Mouse (Mus musculus) intestine, postnatal 0 days (tissue): ENCODE results near the gene Cmtr2. TPM values are rescaled to one million over a fixed set of nuclear protein-coding genes. Genes with fewer than 3 reads are reported as not detected.

Experiments used
- ATAC-seq: fragments of 200-750 bp; cut with Nextera tagmentation; 2 replicates; pipeline ENCODE4 v1.8.0; 2017; ENCODE audit warnings: mild to moderate bottlenecking, moderate TSS enrichment, moderate library complexity
- H3K27ac ChIP-seq: fragments of 300-500 bp; sonication (generic); 2 replicates; pipeline ENCODE4 v1.5.1; 2014; ENCODE audit warnings: mild to moderate bottlenecking, low read depth, low read length, moderate library complexity
- H3K27me3 ChIP-seq: fragments of 300-500 bp; sonication (generic); replicated peaks from 2 replicates; pipeline ENCODE4 v1.6.1; 2014; ENCODE audit warnings: low read length, mixed read lengths; ENCODE audit not compliant: control insufficient read depth, insufficient read depth
- H3K36me3 ChIP-seq: fragments of 300-500 bp; sonication (generic); 2 replicates; pipeline ENCODE4 v1.6.1; 2014; ENCODE audit warnings: mild to moderate bottlenecking, moderate library complexity; ENCODE audit not compliant: control insufficient read depth, insufficient read depth
- H3K4me1 ChIP-seq: fragments of 300-500 bp; sonication (generic); replicated peaks from 2 replicates; pipeline ENCODE4 v1.6.1; 2014; ENCODE audit warnings: antibody characterized with exemption, low read length, mixed read lengths; ENCODE audit not compliant: control insufficient read depth, insufficient read depth
- H3K4me2 ChIP-seq: fragments of 300-500 bp; sonication (generic); replicated peaks from 2 replicates; pipeline ENCODE4 v1.6.1; 2014; ENCODE audit warnings: low read depth, mild to moderate bottlenecking, moderate library complexity
- H3K4me3 ChIP-seq: fragments of 300-500 bp; sonication (generic); 2 replicates; pipeline ENCODE4 v1.5.1; 2014; ENCODE audit warnings: low read depth, low read length
- H3K9ac ChIP-seq: fragments of 300-500 bp; sonication (generic); 2 replicates; pipeline ENCODE4 v1.6.1; 2014; ENCODE audit warnings: mild to moderate bottlenecking, low read depth, low read length
- H3K9me3 ChIP-seq: fragments of 300-500 bp; sonication (generic); 2 replicates; pipeline ENCODE4 v1.6.1; 2016; ENCODE audit warnings: mixed run types; ENCODE audit not compliant: control insufficient read depth
- CTCF ChIP-seq: sonication (generic); IDR thresholded peaks from 2 replicates; pipeline ENCODE4 v1.5.1; 2016; ENCODE audit warnings: low read depth, mild to moderate bottlenecking, control low read depth, antibody characterized with exemption, moderate library complexity
- WGBS: fragments of 180-500 bp; shearing (Covaris S2); extraction: QIAGEN DNeasy Blood & Tissue Kit; methylation state at CpG from one replicate; pipeline ENCODE4 v1.1.7; 2014; 5-methylcytosine and 5-hydroxymethylcytosine counted together
- polyA plus RNA-seq: library from polyadenylated mRNA; unstranded; fragments of >200 nt; fragmentation: Nextera tagmentation; extraction: Ambion mirVana; gene quantifications from 2 replicates; pipeline ENCODE4 v1.2.1, GENCODE M21; 2015

Gene Cmtr2
- polyA plus RNA-seq, 1 experiment from 2014 or later: 3.0 TPM

GRCm38 (mm10) chr8:110182735-110183367, 32.6 kb upstream of the Cmtr2 start:
- Histone ChIP-seq H3K27me3 (no peaks in the 10 kb centered on the region), H3K27ac (no peak overlapping the region), H3K4me1 (no peaks in the 10 kb centered on the region), H3K4me2 (no peak overlapping the region), H3K36me3 (no peaks in the 10 kb centered on the region), H3K4me3 (no peak overlapping the region), H3K9me3 (no peaks in the 10 kb centered on the region), H3K9ac (no peak overlapping the region)
- WGBS: 87% methylated on average over 11 of the region's 11 CpGs
- no peak for TF ChIP-seq CTCF
- ATAC-seq: no peak

DNA sequence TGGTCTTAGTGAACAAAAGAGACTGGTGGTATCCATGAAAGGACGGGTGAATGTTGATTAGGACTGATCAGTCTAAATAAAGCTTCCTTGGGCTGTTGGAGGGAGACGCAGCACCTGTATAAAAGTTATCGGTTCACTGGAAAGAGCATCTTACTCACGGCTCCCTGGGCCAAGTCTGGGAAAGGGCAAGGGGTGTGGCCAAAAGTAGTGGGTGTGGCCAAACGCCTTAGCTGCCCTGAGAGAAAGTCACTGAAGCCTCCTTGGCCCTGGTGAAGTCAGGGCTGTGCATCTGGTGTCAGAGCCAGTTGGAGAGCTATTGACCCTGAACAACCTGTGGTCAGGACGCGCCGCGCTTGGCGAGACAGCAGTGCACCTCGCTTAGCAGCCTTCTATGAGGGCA, 31.7 kb upstream of the Cmtr2 start:
- Histone ChIP-seq H3K27ac (no peak overlapping the region), H3K27me3 (no peaks in the 10 kb centered on the region), H3K4me2 (no peak overlapping the region), H3K9ac (no peak overlapping the region), H3K4me1 (no peaks in the 10 kb centered on the region), H3K9me3 (no peaks in the 10 kb centered on the region), H3K4me3 (no peak overlapping the region), H3K36me3 (no peaks in the 10 kb centered on the region)
- no peak for ATAC-seq
- no peak for TF ChIP-seq CTCF
- WGBS: 29% methylated on average over 11 of the region's 11 CpGs

DNA sequence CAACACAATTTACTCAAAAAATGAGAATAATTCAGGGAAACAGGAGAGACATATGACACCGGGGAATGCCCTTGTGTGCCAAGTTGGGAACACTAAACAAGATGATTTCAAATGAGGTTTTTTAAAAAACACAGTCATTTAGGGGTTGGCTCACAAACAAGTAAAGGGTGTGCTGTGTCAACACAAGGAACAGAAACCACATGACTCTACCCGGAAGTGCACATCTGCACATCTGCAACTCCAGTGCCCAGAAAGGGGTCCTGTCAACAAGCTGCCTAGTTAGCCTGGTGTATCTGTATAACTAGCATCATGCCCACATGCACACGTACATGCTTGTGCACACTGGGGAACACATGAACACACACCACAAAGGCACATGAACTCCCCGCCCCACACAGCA, 29.9 kb upstream of the Cmtr2 start:
- ATAC-seq: no peak
- Histone ChIP-seq H3K9ac (no peak overlapping the region), H3K27ac (no peak overlapping the region), H3K4me2 (no peak overlapping the region), H3K27me3 (no peaks in the 10 kb centered on the region), H3K4me3 (no peak overlapping the region), H3K4me1 (no peaks in the 10 kb centered on the region), H3K9me3 (no peaks in the 10 kb centered on the region), H3K36me3 (no peaks in the 10 kb centered on the region)
- 78% methylated on average over 4 of the region's 4 CpGs for WGBS
- TF ChIP-seq CTCF: no peak

DNA sequence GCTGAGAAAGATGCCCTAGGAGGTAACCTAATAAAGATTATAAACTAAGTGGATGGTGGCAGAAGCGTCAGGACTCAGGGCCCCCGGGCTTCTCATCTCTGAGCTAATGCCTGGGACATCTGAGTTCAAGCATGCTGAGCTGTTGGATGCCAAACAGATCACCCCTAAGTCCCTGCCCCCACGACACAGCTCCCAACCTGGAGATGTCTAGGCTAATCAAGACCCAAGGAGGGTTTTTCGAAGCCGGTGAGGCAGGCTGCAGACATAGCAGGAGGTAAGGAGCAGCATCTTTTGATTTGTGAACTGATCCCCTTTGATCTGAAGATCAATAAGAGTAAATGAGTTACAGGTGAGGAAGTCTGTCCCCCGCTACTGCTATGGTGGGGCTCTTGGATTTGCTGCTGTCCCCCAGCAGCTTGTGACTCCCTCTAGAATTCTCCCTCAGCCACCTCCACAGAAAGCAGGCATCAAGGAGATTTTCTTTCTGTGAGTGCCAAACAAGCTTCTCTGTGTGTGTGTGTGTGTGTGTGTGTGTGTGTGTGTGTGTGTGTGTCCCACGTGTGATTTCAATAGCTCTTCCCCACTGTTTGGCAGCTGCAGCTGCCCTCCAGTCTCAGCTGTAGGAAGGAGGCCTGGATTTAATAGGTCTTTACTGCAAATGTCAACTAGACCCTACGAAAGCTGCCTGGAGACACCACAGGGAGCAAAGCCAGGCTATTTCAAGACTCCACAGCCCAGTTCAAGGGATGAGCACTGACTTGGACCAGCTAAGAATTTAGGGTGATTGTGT, 26.3 kb upstream of the Cmtr2 start:
- Histone ChIP-seq H3K36me3 (no peaks in the 10 kb centered on the region), H3K4me3 (no peak overlapping the region), H3K4me1 (no peaks in the 10 kb centered on the region), H3K27me3 (no peaks in the 10 kb centered on the region), H3K9me3 (no peaks in the 10 kb centered on the region), H3K4me2 (no peak overlapping the region), H3K27ac (no peak overlapping the region), H3K9ac (no peak overlapping the region)
- 13% methylated on average over 8 of the region's 8 CpGs for WGBS
- no peak for TF ChIP-seq CTCF
- no peak for ATAC-seq

DNA sequence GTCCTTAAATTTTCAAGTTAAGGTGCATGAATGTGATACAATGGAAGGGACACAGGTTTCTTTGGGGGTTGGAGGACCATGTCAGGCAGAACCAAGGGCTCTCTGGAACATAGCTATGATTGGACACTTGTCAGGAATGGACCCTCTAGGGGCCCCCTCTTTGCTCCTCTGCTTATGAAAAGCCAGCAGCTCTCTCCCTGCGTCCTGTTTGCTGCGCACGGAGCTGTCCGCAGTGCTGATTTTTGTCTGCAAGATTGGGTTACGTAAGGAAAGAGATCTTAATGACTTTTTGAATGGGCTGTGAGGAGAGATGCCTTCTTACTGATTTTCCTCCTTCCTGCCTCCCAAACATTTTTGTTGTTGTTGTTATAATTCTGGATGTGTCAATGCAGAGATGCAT, 18.8 kb upstream of the Cmtr2 start:
- no peak overlapping the region for H3K27ac ChIP-seq

GRCm38 (mm10) chr8:110201806-110202205, 13.7 kb upstream of the Cmtr2 start:
- Histone ChIP-seq H3K36me3 (no peaks in the 10 kb centered on the region), H3K4me2 (no peak overlapping the region), H3K4me1 (no peaks in the 10 kb centered on the region), H3K27ac (no peak overlapping the region), H3K4me3 (no peak overlapping the region), H3K9me3 (no peaks in the 10 kb centered on the region), H3K9ac (no peak overlapping the region), H3K27me3 (no peaks in the 10 kb centered on the region)
- ATAC-seq: no peak
- WGBS: 33% methylated on average over 11 of the region's 11 CpGs
- TF ChIP-seq CTCF: peak; percentile 69

More for the DNA sequence above, 18.8 kb upstream of the Cmtr2 start:
- H3K9ac ChIP-seq: no peak overlapping the region
- no peak overlapping the region for H3K4me2 ChIP-seq
- no peaks in the 10 kb centered on the region for H3K9me3 ChIP-seq
- no peaks in the 10 kb centered on the region for H3K27me3 ChIP-seq
- TF ChIP-seq CTCF: no peak
- no peaks in the 10 kb centered on the region for H3K36me3 ChIP-seq
- WGBS: under 1% methylated on average over 5 of the region's 5 CpGs
- H3K4me3 ChIP-seq: no peak overlapping the region
- no peaks in the 10 kb centered on the region for H3K4me1 ChIP-seq
- ATAC-seq: no peak
